Mouse (Mus musculus): Measurements from ENCODE around the gene Sqstm1.

GRCm38 (mm10) chr11:50205434-50205833 lies 5.2 kb downstream of the Sqstm1 start:
- TF ChIP-seq POLR2A (IDR thresholded peaks at IDR 0.05; ENCODE audit: low read depth, low read length) (no peak), CTCF (IDR thresholded peaks at IDR 0.05; ENCODE audit: borderline replicate concordance, insufficient read depth, low read length) (no peak)
